In the genomic region with DNA sequence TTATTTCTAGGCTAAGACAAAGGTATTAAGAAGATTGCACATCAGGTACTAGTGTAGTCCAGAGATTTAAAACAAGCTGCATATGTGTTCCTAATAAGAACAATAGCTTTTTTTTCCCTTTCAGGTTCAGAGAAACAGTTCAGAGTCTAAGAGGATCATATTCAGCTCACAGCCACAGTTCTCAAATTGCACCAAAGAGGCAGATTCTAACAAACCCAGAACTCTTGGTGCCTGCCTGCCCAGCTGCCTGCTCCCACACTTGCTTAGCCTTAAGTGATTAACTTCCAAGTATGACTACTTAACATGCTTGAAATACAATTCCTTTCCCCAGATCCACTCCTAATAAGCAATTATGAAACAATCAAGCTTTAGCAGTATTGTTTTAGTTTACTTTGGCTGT, we compare ENCODE assay signal across 17 mouse cellular contexts. TPM values are rescaled to one million over a fixed set of nuclear protein-coding genes. Genes with fewer than 3 reads are reported as not detected.
A peak's percentile ranks its signal among the peaks of the same experiment; 100 is the strongest.
DNase-seq lines count a peak whose midpoint lies in the region; ATAC-seq and TF ChIP-seq lines count a peak whose summit lies in the region.
"Had no signal": no experiment of that assay in that cellular context is flagged by ENCODE, and none has a peak within 500 bp of the region (broad histone marks: within the 10 kb centered on the region; RNA-seq: fewer than 3 reads in every experiment).

No protein-coding gene starts in this region.

- H3K4me2 ChIP-seq in embryonic facial prominence, embryonic 12.5 days (replicated peaks): no peak overlapping the region
- no peak overlapping the region for H3K4me2 ChIP-seq in forebrain, embryonic 16.5 days (ENCODE audit: low read length)
- H3K4me2 ChIP-seq in kidney, postnatal 0 days (ENCODE audit: low read length): no peak overlapping the region
- H3K4me2 ChIP-seq: embryonic facial prominence, embryonic 13.5 days; heart, embryonic 13.5 days; hindbrain, embryonic 15.5 days had no signal

- H3K9me3 ChIP-seq in embryonic facial prominence, embryonic 12.5 days: no peaks in the 10 kb centered on the region
- H3K9me3 ChIP-seq in embryonic facial prominence, embryonic 10.5 days: peaks cover 3% of the 10 kb centered on the region; the same call in 1 of the 2 replicates
- H3K9me3 ChIP-seq in forebrain, embryonic 16.5 days (ENCODE audit: control insufficient read depth, low read length): no peaks in the 10 kb centered on the region
- no peaks in the 10 kb centered on the region; the same call in 1 of the 2 replicates for H3K9me3 ChIP-seq in forebrain, embryonic 10.5 days
- H3K9me3 ChIP-seq in kidney, postnatal 0 days (replicated peaks; ENCODE audit: low read length): no peaks in the 10 kb centered on the region
- H3K9me3 ChIP-seq: embryonic facial prominence, embryonic 13.5 days; hindbrain, embryonic 15.5 days had no signal

- no peaks in the 10 kb centered on the region for H3K27me3 ChIP-seq in embryonic facial prominence, embryonic 12.5 days
- no peaks in the 10 kb centered on the region for H3K27me3 ChIP-seq in embryonic facial prominence, embryonic 10.5 days (replicated peaks; ENCODE audit: low read depth, poor library complexity, severe bottlenecking)
- no peaks in the 10 kb centered on the region for H3K27me3 ChIP-seq in forebrain, embryonic 16.5 days (replicated peaks; ENCODE audit: control insufficient read depth, insufficient read depth, low read length)
- H3K27me3 ChIP-seq in forebrain, embryonic 10.5 days (ENCODE audit: poor library complexity, severe bottlenecking): no peaks in the 10 kb centered on the region
- no peaks in the 10 kb centered on the region for H3K27me3 ChIP-seq in kidney, postnatal 0 days (ENCODE audit: insufficient read depth, low read length)
- H3K27me3 ChIP-seq: embryonic facial prominence, embryonic 13.5 days; heart, embryonic 13.5 days; hindbrain, embryonic 15.5 days had no signal

- 0 out of 2 replicates have a peak overlapping the region, but pooled peaks have one; percentile 6 for H3K27ac ChIP-seq in embryonic facial prominence, embryonic 12.5 days
- no peak overlapping the region for H3K27ac ChIP-seq in embryonic facial prominence, embryonic 10.5 days (replicated peaks)
- peak overlapping the region; percentile 49; the same call in 1 of the 2 replicates for H3K27ac ChIP-seq in forebrain, embryonic 16.5 days (ENCODE audit: low read length)
- H3K27ac ChIP-seq in forebrain, embryonic 10.5 days: no peak overlapping the region
- H3K27ac ChIP-seq in kidney, postnatal 0 days: no peak overlapping the region
- H3K27ac ChIP-seq: embryonic facial prominence, embryonic 13.5 days; heart, embryonic 13.5 days; hindbrain, embryonic 15.5 days had no signal

- TF ChIP-seq CTCF in kidney, postnatal 0 days (IDR thresholded peaks at IDR 0.05; ENCODE audit: low read depth): no peak

- H3K9ac ChIP-seq in embryonic facial prominence, embryonic 12.5 days: no peak overlapping the region
- no peak overlapping the region for H3K9ac ChIP-seq in forebrain, embryonic 16.5 days (replicated peaks; ENCODE audit: low read depth, low read length)
- H3K9ac ChIP-seq in kidney, postnatal 0 days (ENCODE audit: low read depth, low read length): no peak overlapping the region
- H3K9ac ChIP-seq: embryonic facial prominence, embryonic 13.5 days; heart, embryonic 13.5 days; hindbrain, embryonic 15.5 days had no signal

- H3K4me1 ChIP-seq in embryonic facial prominence, embryonic 12.5 days: no peaks in the 10 kb centered on the region
- H3K4me1 ChIP-seq in embryonic facial prominence, embryonic 10.5 days: no peaks in the 10 kb centered on the region
- peaks cover 6% of the 10 kb centered on the region for H3K4me1 ChIP-seq in forebrain, embryonic 16.5 days (replicated peaks; ENCODE audit: control insufficient read depth, insufficient read depth, low read length)
- H3K4me1 ChIP-seq in forebrain, embryonic 10.5 days: no peaks in the 10 kb centered on the region
- H3K4me1 ChIP-seq in kidney, postnatal 0 days (replicated peaks; ENCODE audit: insufficient read depth, low read length): no peaks in the 10 kb centered on the region
- H3K4me1 ChIP-seq: embryonic facial prominence, embryonic 13.5 days; heart, embryonic 13.5 days; hindbrain, embryonic 15.5 days had no signal

- H3K4me3 ChIP-seq in embryonic facial prominence, embryonic 12.5 days: no peak overlapping the region
- H3K4me3 ChIP-seq in embryonic facial prominence, embryonic 10.5 days: no peak overlapping the region
- no peak overlapping the region for H3K4me3 ChIP-seq in forebrain, embryonic 16.5 days (replicated peaks; ENCODE audit: low read length)
- no peak overlapping the region for H3K4me3 ChIP-seq in forebrain, embryonic 10.5 days
- H3K4me3 ChIP-seq in kidney, postnatal 0 days (replicated peaks; ENCODE audit: low read depth, low read length): no peak overlapping the region
- H3K4me3 ChIP-seq: embryonic facial prominence, embryonic 13.5 days; heart, embryonic 13.5 days; hindbrain, embryonic 15.5 days had no signal

- ATAC-seq in embryonic facial prominence, embryonic 12.5 days (ENCODE audit: insufficient number of reproducible peaks, insufficient read depth, low FRiP score, low TSS enrichment): no peak
- peak; percentile 38; the same call in 1 of the 2 replicates for ATAC-seq in forebrain, embryonic 16.5 days
- no peak for ATAC-seq in kidney, postnatal 0 days (replicated peaks; ENCODE audit: low FRiP score, low read depth)
- ATAC-seq: intestine, embryonic 16.5 days had no signal

- H3K36me3 ChIP-seq in embryonic facial prominence, embryonic 12.5 days: no peaks in the 10 kb centered on the region
- no peaks in the 10 kb centered on the region for H3K36me3 ChIP-seq in embryonic facial prominence, embryonic 10.5 days (replicated peaks)
- no peaks in the 10 kb centered on the region for H3K36me3 ChIP-seq in forebrain, embryonic 16.5 days (ENCODE audit: control insufficient read depth, insufficient read depth)
- H3K36me3 ChIP-seq in forebrain, embryonic 10.5 days (replicated peaks): peaks cover 5% of the 10 kb centered on the region; the same call in 1 of the 2 replicates
- no peaks in the 10 kb centered on the region for H3K36me3 ChIP-seq in kidney, postnatal 0 days (ENCODE audit: insufficient read depth, low read length)
- H3K36me3 ChIP-seq: embryonic facial prominence, embryonic 13.5 days had no signal

- DNase-seq in embryonic facial prominence, embryonic 10.5 days (ENCODE audit: low spot score): no peak
- no peak for DNase-seq in forebrain, embryonic 10.5 days (ENCODE audit: extremely low spot score, low spot score)
- peak; percentile 6 for DNase-seq in kidney, postnatal 0 days (ENCODE audit: low spot score)
- no peak for DNase-seq in kidney, postnatal 14 days
- DNase-seq in brain, adult 2 months (ENCODE audit: low read depth, low spot score): peak; percentile 39
- DNase-seq in retina, postnatal 1 day: no peak
- DNase-seq: adrenal gland, postnatal 10 days; embryo, embryonic 11 days; gastrocnemius, postnatal 10 days; heart, postnatal 36 days; kidney, adult 2 months had no signal

RNA-seq across cellular contexts. Expression of gene Tmem87a, which starts 10.2 kb away (rescaled TPM):
- polyA plus RNA-seq in embryonic facial prominence, embryonic 12.5 days (2016; fragmentation: Nextera tagmentation; extraction: Ambion mirVana): 9.0 and 9.6 TPM in 2 replicates
- 7.1 TPM in 2 replicates for polyA plus RNA-seq in embryonic facial prominence, embryonic 10.5 days (2016; fragmentation: Nextera tagmentation; extraction: Ambion mirVana)
- polyA plus RNA-seq in forebrain, embryonic 16.5 days (2015; fragmentation: Nextera tagmentation; extraction: Ambion mirVana): 6.0 and 7.2 TPM in 2 replicates
- 5.6 TPM in 2 replicates for polyA plus RNA-seq in forebrain, embryonic 10.5 days (2016; fragmentation: Nextera tagmentation; extraction: Ambion mirVana)
- 10.4 and 12.0 TPM in 2 replicates for polyA plus RNA-seq in kidney, postnatal 0 days (2015; fragmentation: Nextera tagmentation; extraction: Ambion mirVana)

RNA-seq across cellular contexts. Expression of gene Ganc, which starts 10.4 kb away (rescaled TPM):
- 8.3 and 9.0 TPM in 2 replicates for polyA plus RNA-seq in embryonic facial prominence, embryonic 12.5 days (2016; fragmentation: Nextera tagmentation; extraction: Ambion mirVana)
- 7.0 and 10.1 TPM in 2 replicates for polyA plus RNA-seq in embryonic facial prominence, embryonic 10.5 days (2016; fragmentation: Nextera tagmentation; extraction: Ambion mirVana)
- 7.0 and 8.3 TPM in 2 replicates for polyA plus RNA-seq in forebrain, embryonic 16.5 days (2015; fragmentation: Nextera tagmentation; extraction: Ambion mirVana)
- polyA plus RNA-seq in forebrain, embryonic 10.5 days (2016; fragmentation: Nextera tagmentation; extraction: Ambion mirVana): 6.6 and 7.5 TPM in 2 replicates
- polyA plus RNA-seq in kidney, postnatal 0 days (2015; fragmentation: Nextera tagmentation; extraction: Ambion mirVana): 13.5 and 13.7 TPM in 2 replicates

RNA-seq across cellular contexts. Expression of gene Capn3, which starts 41.7 kb away (rescaled TPM):
- 3.8 and 7.2 TPM in 2 replicates for polyA plus RNA-seq in embryonic facial prominence, embryonic 12.5 days (2016; fragmentation: Nextera tagmentation; extraction: Ambion mirVana)
- 1.6 and 1.7 TPM in 2 replicates for polyA plus RNA-seq in embryonic facial prominence, embryonic 10.5 days (2016; fragmentation: Nextera tagmentation; extraction: Ambion mirVana)
- polyA plus RNA-seq in forebrain, embryonic 16.5 days (2015; fragmentation: Nextera tagmentation; extraction: Ambion mirVana): 0.37 TPM in 2 replicates
- polyA plus RNA-seq in forebrain, embryonic 10.5 days (2016; fragmentation: Nextera tagmentation; extraction: Ambion mirVana): 7.7 and 8.2 TPM in 2 replicates
- 1.6 and 2.0 TPM in 2 replicates for polyA plus RNA-seq in kidney, postnatal 0 days (2015; fragmentation: Nextera tagmentation; extraction: Ambion mirVana)

Comparison
In these comparisons a context has a peak if more than half of its experiments do, and no peak if none do; other contexts are left out.
1. H3K27ac ChIP-seq: peak in embryonic facial prominence, embryonic 12.5 days (single experiment) and forebrain, embryonic 16.5 days (single experiment); none in embryonic facial prominence, embryonic 10.5 days (single experiment), forebrain, embryonic 10.5 days (single experiment) and kidney, postnatal 0 days (single experiment).
2. DNase-seq: peak in kidney, postnatal 0 days (single experiment) and brain, adult 2 months (single experiment); none in embryonic facial prominence, embryonic 10.5 days (single experiment), forebrain, embryonic 10.5 days (single experiment), kidney, postnatal 14 days (single experiment) and retina, postnatal 1 day (single experiment).